Mouse (Mus musculus): Measurements from ENCODE around the gene Rnf216. TPM values are rescaled to one million over a fixed set of nuclear protein-coding genes. Genes with fewer than 3 reads are reported as not detected.

The Rnf216 gene
- total RNA-seq, 1 experiment from 2014 or later: 127 TPM

- ATAC-seq (ENCODE audit: extremely low read depth, insufficient number of reproducible peaks, low FRiP score, poor library complexity, severe bottlenecking): no peak
Observed at GRCm38 (mm10) chr5:143034108-143034507, 78.7 kb downstream of the Rnf216 start.

DNA sequence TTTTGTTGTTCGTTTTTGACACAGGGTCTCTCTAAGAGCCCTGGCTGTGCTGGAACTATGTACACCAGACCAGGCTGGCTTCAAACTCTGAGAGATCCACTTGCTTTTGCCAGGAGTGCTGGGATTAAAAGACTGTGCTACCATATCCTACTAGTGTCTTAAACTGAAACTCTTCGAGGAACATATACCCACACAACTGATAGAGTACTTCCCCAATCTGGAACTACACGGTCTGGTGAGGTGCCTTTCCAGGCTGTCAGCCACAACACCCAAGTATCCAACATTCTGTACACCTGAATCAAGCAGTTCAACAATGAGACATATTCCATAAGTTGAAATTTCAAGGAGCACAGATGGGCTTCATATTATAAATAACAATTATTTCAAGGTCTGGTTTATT is 79.5 kb downstream of the Rnf216 start:
- no peak; the same call in 1 of the 2 replicates for ATAC-seq (ENCODE audit: extremely low read depth, insufficient number of reproducible peaks, low FRiP score, poor library complexity, severe bottlenecking)

- no peak for ATAC-seq (ENCODE audit: extremely low read depth, insufficient number of reproducible peaks, low FRiP score, poor library complexity, severe bottlenecking)
Observed at GRCm38 (mm10) chr5:143032639-143033146, 80.1 kb downstream of the Rnf216 start.

GRCm38 (mm10) chr5:143031681-143032080 is 81.1 kb downstream of the Rnf216 start:
- no peak for ATAC-seq (ENCODE audit: extremely low read depth, insufficient number of reproducible peaks, low FRiP score, poor library complexity, severe bottlenecking)

DNA sequence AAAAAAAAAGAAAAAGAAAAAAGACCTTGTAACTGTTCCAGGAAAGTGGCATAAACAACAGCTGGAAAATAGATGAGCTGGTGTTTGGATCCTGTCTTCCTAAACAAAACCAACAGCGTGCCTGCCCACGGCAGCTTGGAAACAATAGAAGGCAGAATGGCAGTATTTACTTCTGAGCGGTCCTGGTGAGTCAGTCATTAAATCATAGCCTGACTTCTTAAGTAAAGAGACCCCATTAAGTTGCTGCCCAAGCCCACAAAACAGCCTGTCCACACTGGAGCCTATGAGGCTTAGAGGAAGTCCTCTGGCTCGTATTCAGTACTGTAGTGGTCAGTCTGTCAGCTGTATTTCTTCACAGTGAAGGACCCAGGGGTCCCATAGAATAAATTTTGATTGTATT is 81.6 kb downstream of the Rnf216 start:
- ATAC-seq (ENCODE audit: extremely low read depth, insufficient number of reproducible peaks, low FRiP score, poor library complexity, severe bottlenecking): no peak

- ATAC-seq (ENCODE audit: extremely low read depth, insufficient number of reproducible peaks, low FRiP score, poor library complexity, severe bottlenecking): no peak
Observed at GRCm38 (mm10) chr5:143023887-143024286, 88.9 kb downstream of the Rnf216 start.

DNA sequence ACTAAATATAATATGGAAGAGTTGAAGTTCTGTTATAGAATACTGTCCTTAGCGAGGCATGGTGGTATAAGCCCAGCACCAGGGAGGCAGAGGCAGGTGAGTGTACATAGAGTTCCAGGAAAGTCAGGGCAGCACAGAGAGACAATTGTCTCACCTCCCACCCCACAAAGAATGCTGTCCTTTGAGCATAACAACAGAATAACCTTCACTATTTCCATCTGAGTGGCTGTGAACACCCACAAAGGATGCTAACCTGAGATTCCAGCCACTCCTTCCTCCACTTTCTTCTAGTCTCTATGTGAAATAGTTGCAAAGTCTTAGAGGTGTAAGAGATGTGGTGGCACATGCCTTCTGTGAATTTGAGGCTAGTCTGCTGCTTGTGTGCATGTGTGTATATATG is 89.8 kb downstream of the Rnf216 start:
- no peak for ATAC-seq (ENCODE audit: extremely low read depth, insufficient number of reproducible peaks, low FRiP score, poor library complexity, severe bottlenecking)

GRCm38 (mm10) chr5:143017401-143017800 is 95.4 kb downstream of the Rnf216 start:
- ATAC-seq (ENCODE audit: extremely low read depth, insufficient number of reproducible peaks, low FRiP score, poor library complexity, severe bottlenecking): no peak

GRCm38 (mm10) chr5:143009383-143009782 is 103.4 kb downstream of the Rnf216 start:
- no peak for ATAC-seq (ENCODE audit: extremely low read depth, insufficient number of reproducible peaks, low FRiP score, poor library complexity, severe bottlenecking)

DNA sequence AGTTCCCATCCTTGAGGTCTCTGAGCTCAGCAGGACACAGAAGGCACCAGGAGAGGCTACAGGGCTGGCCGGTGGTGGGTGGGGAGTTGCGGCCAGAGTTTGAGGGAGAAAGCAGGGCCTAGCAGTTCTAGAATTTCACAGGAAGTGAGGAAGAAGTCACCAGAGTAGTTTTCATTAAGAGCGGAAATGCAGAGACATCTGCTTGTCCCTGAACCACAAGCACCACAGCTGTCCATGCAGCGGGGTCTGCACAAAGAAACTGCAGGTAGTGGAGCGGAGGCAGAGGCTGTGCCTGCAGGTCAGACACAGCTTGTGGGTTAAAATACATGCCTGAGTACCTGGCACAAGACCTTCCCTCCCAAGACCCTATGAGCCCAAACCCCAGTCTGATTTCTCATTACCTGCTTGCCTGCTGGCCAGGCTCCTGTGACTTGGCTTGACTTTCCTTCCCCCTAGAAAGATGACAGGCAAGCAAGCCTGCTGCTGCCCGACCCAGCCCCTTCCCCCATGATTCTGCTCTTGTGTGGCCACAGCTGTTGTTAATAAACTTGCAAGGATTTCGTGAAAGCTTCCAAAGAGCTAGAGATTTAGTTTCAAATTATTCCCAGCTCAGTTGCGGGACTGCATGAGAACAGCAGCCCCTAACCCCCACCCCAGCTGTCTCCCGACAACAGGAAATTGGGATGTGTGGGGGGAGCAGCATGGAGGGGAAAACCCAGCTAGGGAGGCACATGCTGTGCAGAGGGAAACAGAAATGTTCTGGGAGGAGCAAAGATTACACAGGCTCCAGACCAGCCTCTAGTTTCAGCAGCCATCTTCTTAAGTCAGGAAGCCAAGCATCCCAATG is 111.9 kb downstream of the Rnf216 start:
- no peak for ATAC-seq (ENCODE audit: extremely low read depth, insufficient number of reproducible peaks, low FRiP score, poor library complexity, severe bottlenecking)

GRCm38 (mm10) chr5:143000091-143000490 is 112.7 kb downstream of the Rnf216 start:
- ATAC-seq (ENCODE audit: extremely low read depth, insufficient number of reproducible peaks, low FRiP score, poor library complexity, severe bottlenecking): no peak

GRCm38 (mm10) chr5:142998171-142998570 is 114.6 kb downstream of the Rnf216 start:
- ATAC-seq (ENCODE audit: extremely low read depth, insufficient number of reproducible peaks, low FRiP score, poor library complexity, severe bottlenecking): no peak

GRCm38 (mm10) chr5:142997526-142997925 is 115.3 kb downstream of the Rnf216 start:
- ATAC-seq (ENCODE audit: extremely low read depth, insufficient number of reproducible peaks, low FRiP score, poor library complexity, severe bottlenecking): no peak

DNA sequence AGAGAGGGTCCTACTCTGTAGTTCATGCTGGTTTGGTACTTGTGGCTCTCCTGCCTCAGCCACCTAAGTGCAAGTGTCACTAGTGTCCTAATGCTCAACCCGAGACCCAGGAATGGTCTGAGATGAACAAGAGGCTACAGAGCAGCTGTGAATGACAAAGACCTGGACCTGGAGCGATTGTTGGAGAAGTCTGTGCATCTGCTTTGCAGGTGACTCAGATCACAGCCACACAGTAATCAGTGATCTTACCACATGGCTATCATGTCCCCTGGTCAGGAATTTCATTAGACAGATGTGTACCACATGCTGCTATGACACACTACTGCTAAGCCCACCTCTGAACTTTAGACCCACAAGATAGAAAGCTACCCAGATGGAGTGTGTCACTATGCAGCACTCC is 118.0 kb downstream of the Rnf216 start:
- ATAC-seq (ENCODE audit: extremely low read depth, insufficient number of reproducible peaks, low FRiP score, poor library complexity, severe bottlenecking): no peak

DNA sequence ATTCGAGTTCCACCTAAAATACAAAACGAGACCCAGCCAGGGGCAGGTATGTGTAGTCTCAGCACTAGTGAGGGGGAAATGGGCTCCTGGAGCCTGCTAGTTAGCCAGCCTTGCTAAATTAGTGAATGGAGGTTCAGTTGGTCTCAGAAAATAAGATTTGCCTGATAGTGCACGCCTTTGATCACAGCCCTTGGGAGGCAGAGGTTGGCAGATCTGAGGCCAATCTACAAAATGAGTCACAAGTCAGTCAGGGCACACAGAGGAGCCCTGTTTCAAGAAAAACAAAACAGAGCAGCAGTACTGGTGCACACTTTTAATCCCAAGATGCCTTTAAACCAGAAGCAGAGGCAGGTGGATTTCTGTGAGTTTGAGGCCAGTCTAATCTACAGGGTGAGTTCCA is 123.6 kb downstream of the Rnf216 start:
- no peak for ATAC-seq (ENCODE audit: extremely low read depth, insufficient number of reproducible peaks, low FRiP score, poor library complexity, severe bottlenecking)

- no peak for ATAC-seq (ENCODE audit: extremely low read depth, insufficient number of reproducible peaks, low FRiP score, poor library complexity, severe bottlenecking)
Observed at GRCm38 (mm10) chr5:142988520-142988919, 124.3 kb downstream of the Rnf216 start.

DNA sequence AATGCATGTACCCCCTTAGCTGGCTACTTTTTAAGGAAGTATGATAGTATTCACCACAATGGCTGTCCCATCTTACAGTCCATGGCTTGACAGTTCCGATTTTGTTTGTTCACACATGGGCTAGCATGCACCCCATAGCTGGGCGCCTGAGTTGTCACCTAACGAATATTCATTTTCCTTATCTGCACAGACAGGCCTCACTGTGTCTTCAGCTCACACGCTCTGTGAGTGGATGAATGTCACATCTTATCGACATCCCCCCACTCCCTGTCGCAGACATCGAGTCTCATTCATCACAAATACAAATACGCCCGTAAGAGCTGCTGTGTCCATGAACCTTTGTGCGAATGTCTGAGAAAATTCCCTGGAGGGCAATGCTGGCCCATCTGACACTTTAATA is 128.5 kb downstream of the Rnf216 start:
- no peak for ATAC-seq (ENCODE audit: extremely low read depth, insufficient number of reproducible peaks, low FRiP score, poor library complexity, severe bottlenecking)

DNA sequence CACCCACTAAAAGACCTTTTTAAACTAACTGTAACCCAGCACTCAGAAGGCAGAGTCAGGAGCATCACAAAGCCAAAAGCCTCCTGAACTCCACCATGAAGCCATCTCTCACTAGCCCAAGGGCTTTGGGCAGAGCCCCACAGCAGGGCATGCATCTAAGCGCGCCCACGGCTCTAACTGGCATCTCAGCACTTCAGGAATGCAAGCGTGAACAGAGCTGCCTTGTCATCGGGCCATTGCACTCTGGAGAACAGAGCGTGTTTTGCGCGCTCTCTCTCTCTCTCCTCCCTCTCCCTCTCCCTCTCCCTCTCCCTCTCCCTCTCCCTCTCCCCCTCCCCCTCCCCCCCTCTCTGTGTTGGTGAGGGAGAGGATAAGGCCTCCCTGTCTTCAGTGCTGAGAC is 129.6 kb downstream of the Rnf216 start:
- ATAC-seq (ENCODE audit: extremely low read depth, insufficient number of reproducible peaks, low FRiP score, poor library complexity, severe bottlenecking): no peak

GRCm38 (mm10) chr5:142982046-142982801 is 130.6 kb downstream of the Rnf216 start:
- no peak for ATAC-seq (ENCODE audit: extremely low read depth, insufficient number of reproducible peaks, low FRiP score, poor library complexity, severe bottlenecking)

DNA sequence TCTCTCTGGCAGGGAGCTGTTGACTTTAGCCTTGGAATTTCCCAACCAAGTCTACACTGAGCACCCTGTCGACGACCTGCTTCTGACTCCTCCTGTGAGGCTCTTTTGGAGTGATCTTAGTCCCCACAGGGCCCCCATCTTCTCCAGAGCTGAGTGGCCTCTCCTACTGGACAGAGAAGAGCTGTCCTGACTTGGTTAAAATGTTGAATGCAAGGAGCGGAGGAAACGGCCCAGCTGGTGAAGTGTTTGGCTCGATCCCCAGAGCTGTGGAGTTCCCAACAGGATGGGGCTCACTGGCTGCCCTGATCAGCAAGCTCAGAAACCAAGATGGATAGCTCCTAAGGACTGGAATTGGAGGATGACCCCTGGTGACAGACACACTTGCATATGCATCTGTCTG is 136.3 kb downstream of the Rnf216 start:
- no peak for ATAC-seq (ENCODE audit: extremely low read depth, insufficient number of reproducible peaks, low FRiP score, poor library complexity, severe bottlenecking)
